Mouse (Mus musculus) cerebellum, adult 2 months (tissue): ENCODE data around the gene Kdm6a. TPM values are rescaled to one million over a fixed set of nuclear protein-coding genes. Genes with fewer than 3 reads are reported as not detected.

Experiments used
- DNase-seq, 2 experiments: peaks; one replicate each; pipeline ENCODE4 v3.0.0; 2021
- H3K27ac ChIP-seq: fragments of 200-500 bp; 2 replicates; pipeline ENCODE4 v1.5.1; 2012; ENCODE audit warnings: low read length, control low read depth, inconsistent platforms; ENCODE audit not compliant: insufficient read depth
- H3K27me3 ChIP-seq: fragments of 200-500 bp; 2 replicates; pipeline ENCODE4 v1.6.1; 2012; ENCODE audit warnings: inconsistent platforms, mild to moderate bottlenecking, low read length, moderate library complexity; ENCODE audit not compliant: control insufficient read depth, insufficient read depth
- H3K4me1 ChIP-seq: fragments of 200-500 bp; 2 replicates; pipeline ENCODE4 v1.6.1; 2011; ENCODE audit warnings: low read length; ENCODE audit not compliant: control insufficient read depth, insufficient read depth
- H3K4me3 ChIP-seq: fragments of 200-500 bp; replicated peaks from 2 replicates; pipeline ENCODE3; 2011; ENCODE audit warnings: mild to moderate bottlenecking, low read depth, low read length, control low read depth; ENCODE audit not compliant: insufficient read depth
- CTCF ChIP-seq: fragments of 200-500 bp; IDR thresholded peaks from 2 replicates; pipeline ENCODE4 v1.5.1; 2011; ENCODE audit warnings: low read depth, mild to moderate bottlenecking, control low read depth, low read length, moderate library complexity, borderline replicate concordance; ENCODE audit not compliant: insufficient read depth
- POLR2A ChIP-seq: fragments of 200-500 bp; IDR thresholded peaks from 2 replicates; pipeline ENCODE4 v1.6.1; 2011; ENCODE audit warnings: low read length, control low read depth, borderline replicate concordance; ENCODE audit not compliant: insufficient read depth
- WGBS: fragments of 180-500 bp; shearing (Covaris S2); methylation state at CpG from one replicate; pipeline ENCODE4 v1.1.7; 2018; 5-methylcytosine and 5-hydroxymethylcytosine counted together
- polyA plus RNA-seq: library from polyadenylated mRNA; depleted of rRNA; stranded (reverse); fragments of >200 nt; gene quantifications from 2 replicates; pipeline ENCODE4 v1.2.3, GENCODE M21; 2012; rRNA removed

Gene Kdm6a
- polyA plus RNA-seq, 1 experiment: 23.4 TPM

GRCm38 (mm10) chrX:18250621-18251020 is 88.2 kb downstream of the Kdm6a start:
- Histone ChIP-seq H3K4me3 (no peak overlapping the region), H3K27ac (no peak overlapping the region), H3K4me1 (no peaks in the 10 kb centered on the region), H3K27me3 (no peaks in the 10 kb centered on the region)
- 75% methylated on average over 4 of the region's 4 CpGs for WGBS
- DNase-seq: peak; percentile 29 to 41
- TF ChIP-seq CTCF (no peak), POLR2A (no peak)

GRCm38 (mm10) chrX:18254767-18255166 is 92.4 kb downstream of the Kdm6a start:
- peak; percentile 44 to 61 for DNase-seq
- WGBS: 29% methylated on average over 4 of the region's 4 CpGs
- Histone ChIP-seq H3K4me1 (no peaks in the 10 kb centered on the region), H3K27me3 (no peaks in the 10 kb centered on the region), H3K4me3 (no peak overlapping the region), H3K27ac (no peak overlapping the region)
- TF ChIP-seq POLR2A: no peak
- TF ChIP-seq CTCF: peak; percentile 12; the same call in 1 of the 2 replicates

- no peak overlapping the region for H3K4me3 ChIP-seq
- TF ChIP-seq POLR2A (no peak), CTCF (no peak)
- peak overlapping the region; percentile 54 for H3K27ac ChIP-seq
- DNase-seq: peak; percentile 63 to 86
- H3K4me1 ChIP-seq: no peaks in the 10 kb centered on the region
- 23% methylated on average over 8 of the region's 8 CpGs for WGBS
- H3K27me3 ChIP-seq: no peaks in the 10 kb centered on the region
These were observed 95.9 kb downstream of the Kdm6a start for GRCm38 (mm10) chrX:18258238-18258809.

GRCm38 (mm10) chrX:18278561-18278960 is 116.2 kb downstream of the Kdm6a start:
- H3K4me3 ChIP-seq: no peak overlapping the region
- WGBS: 15% methylated on average over 5 of the region's 5 CpGs
- peak in 1 of 2 experiments; percentile 32 for DNase-seq
- H3K27me3 ChIP-seq: no peaks in the 10 kb centered on the region
- no peaks in the 10 kb centered on the region for H3K4me1 ChIP-seq
- no peak overlapping the region for H3K27ac ChIP-seq
- TF ChIP-seq POLR2A: no peak
- TF ChIP-seq CTCF: no peak

GRCm38 (mm10) chrX:18280134-18280533 is 117.8 kb downstream of the Kdm6a start:
- no peak for TF ChIP-seq POLR2A
- no peak for TF ChIP-seq CTCF
- Histone ChIP-seq H3K27ac (no peak overlapping the region), H3K4me1 (no peaks in the 10 kb centered on the region), H3K27me3 (no peaks in the 10 kb centered on the region), H3K4me3 (no peak overlapping the region)
- no peak for DNase-seq

Other genes starting within 250 kb of the Kdm6a start
- gene Dusp21, start 16.7 kb upstream of the Kdm6a start, polyA plus RNA-seq: not detected in 2 replicates